Mouse (Mus musculus) ZHBTc4 (cell line): Measurements from ENCODE around the gene Gm136.
"Not testable (repeated sequence)": the region's sequence is repeated elsewhere in the genome, so short reads cannot be mapped to it uniquely, and the experiment has no call there.

Experiments used
- DNase-seq: peaks from one replicate; pipeline ENCODE4 v3.0.0-alpha.2; 2011; ENCODE audit warnings: low read depth, low spot score

Gene Gm136

DNA sequence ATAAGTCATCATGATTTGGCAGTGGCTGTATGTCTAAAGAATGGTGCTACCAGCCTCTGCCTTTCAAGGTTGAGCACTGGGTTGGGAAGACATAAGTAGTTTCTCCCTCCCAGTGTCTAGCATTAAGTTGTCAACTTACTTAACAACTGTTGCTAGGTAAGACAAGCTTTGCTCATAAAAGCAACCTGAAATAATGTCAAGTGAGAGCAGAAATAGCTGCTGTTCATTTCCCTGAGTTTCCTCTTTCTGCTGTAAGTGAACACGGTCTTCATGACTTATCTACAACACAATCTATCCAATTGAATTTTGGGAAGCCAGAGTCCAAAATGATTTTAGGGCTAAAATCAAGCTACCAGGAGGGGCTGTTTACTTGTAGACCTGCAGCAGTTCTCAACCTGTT is at the start of gene Gm136:
Gm136 (minus strand) TSS at position 101 of the 400 bp plus-strand sequence.
- DNase-seq = no peak

DNA sequence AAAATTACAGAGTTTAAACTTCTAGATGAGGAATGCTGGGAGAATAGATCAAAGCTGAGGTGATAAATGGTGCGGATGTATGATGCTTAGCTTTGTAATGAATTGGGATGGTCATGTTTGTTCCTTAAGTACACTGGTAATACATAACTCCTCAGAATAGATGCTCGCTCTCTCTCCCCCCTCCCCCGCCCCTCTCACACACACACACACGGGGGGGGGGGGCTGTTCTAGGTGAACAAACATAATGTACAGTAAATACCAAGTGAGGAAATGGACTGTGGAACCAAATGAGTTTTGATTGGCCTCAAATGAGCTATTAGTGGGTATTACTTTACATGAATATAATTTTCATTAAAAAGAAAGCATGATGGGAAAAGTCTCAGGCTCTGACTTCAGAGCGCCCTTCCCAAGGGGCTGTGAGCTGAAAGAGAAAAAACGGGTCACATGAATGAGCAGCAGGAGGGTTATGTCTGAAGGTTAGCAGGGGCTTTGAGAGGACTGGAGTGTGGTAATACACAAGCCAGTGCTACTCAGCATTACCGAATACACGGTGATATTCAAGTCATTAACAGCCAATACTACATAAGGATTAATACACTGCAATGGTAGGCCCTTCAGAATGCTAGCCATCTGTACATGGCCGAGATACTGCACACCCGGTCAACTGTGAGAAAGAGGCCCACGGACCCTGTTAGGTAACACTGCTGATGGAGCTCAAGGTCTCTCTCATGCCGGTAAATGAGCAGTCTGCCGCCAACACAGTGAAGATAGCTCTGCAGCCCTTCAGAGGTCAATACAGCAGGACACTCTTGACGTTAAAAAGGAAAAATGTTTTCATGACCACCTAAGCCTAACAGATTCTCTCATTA is 45.3 kb upstream of the Gm136 start:
- no peak for DNase-seq

DNA sequence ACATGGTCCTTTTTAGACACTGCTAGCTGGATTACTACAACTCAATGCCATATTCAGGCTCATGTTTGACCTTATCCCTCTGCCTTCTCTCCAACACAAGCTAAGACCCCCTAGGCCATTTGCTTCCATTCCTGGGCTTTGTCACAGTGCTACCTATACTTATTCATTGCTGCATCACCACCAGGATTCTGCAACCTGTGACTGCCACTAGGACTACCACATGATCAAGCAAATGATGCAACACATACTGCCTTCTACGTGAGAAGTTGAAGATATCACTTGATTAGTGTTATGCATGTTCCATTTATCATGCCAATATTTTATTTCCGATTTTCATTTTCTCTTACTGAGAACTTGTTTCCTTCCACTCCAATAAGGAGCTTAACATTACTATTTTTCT is 41.9 kb upstream of the Gm136 start:
- DNase-seq = no peak

DNA sequence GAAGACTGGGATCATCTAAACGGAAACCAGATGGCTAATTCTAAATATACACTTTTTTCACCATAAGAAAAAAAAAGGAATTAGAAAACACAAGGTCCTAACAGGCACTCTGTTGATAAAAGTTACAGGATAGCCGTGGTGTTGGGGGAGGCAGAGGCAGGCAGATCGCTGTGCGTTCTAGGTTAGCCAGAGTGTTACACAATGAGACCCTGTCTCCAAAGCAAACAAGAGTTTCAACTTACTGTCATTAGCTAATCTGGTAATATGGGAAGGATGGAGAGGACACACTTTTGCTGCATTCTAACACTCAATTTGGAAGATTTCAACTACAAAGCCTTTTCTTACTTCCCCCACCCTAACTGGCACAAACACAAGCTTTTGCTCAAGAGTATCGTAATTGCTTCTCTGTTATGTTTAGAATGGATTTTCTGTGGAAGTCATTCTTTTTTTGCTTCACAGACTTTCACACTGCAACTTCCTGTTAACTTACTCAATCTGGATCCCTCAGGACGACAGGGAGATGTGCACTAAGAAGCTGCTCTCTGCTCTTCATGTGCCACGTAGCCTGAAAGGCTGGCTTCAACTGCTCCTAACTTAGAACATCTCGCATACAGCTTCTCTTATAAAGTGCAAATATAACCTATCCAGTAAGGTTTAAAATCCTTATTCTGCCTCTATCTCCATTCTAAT is 41.4 kb upstream of the Gm136 start:
- no peak for DNase-seq

DNA sequence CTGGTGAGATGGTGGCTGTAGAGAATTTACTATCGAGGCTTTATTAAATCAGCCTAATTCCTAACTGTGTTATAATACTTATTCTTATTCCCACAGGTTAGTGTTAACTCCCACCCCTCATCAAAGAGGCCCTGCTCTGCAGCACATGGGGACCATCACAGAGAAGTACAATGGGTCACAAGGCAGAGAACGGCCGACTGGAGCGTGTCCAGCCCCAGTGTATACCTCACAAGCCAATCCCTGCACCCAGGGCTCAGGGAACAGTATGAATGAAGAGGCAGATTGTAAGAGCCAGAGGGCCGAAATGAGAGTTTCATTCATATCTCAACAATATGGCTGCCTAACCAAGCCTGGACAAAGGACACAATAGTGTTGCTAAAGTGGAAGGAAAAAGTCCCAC is 40.2 kb upstream of the Gm136 start:
- DNase-seq = no peak

DNA sequence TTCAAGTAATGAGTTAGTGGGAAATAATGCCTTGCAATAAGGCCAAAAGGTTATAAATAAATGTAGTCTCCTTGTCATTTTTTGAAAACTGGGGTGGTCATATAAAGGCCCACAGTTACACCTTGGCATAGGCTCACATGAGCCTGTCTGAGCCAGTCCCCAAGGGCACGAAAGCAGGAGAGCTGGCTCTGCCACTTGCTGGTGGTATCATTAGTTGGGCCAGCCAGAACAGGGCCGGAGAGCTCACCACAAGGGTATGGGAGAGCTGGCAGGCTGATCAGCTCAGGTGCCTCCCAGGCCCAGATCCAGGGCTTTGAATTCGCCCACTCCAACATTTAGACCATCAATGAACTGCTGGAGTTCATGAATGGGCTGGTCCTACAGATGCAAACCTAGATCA is 30.4 kb upstream of the Gm136 start:
- DNase-seq = no peak

DNA sequence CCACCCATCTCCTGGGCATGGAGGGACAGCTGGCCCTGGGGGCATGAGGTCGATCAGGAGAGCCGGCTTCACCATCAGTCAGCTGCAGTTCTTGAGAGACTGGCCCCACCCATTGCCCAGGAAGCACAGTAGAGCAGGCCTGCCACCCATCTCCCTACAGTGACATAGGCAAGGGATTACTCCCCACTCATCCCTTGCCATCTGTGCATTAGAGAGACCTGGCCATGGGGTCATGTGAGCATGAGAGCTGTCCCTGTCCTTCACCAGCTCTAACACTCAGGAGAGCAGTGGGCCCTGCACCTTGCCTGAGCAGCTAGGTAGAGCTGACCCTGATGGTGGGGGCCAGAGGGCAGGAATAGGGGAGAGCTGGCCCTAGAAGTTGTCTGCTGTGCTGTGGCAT is 29.6 kb upstream of the Gm136 start:
- DNase-seq = no peak

DNA sequence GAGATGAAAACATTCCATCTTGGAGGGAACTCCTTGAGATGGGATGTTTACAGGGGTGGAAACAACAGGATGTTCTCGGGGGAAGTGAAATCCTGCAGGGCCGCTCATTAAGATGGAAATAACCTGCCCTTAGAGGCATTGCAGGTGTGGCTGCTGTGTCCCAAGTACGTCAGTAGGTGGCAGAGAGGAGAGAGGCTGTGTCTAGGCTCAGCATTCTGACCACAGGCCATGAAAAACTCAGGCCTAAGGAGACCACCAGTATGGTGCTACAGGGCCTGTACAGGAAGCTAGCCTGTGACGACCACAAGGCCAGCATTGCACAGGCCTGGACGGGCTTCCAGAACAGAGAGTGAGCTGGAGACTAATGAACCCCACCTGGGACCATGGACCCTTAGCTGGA is 28.8 kb upstream of the Gm136 start:
- peak; percentile 90 for DNase-seq

DNA sequence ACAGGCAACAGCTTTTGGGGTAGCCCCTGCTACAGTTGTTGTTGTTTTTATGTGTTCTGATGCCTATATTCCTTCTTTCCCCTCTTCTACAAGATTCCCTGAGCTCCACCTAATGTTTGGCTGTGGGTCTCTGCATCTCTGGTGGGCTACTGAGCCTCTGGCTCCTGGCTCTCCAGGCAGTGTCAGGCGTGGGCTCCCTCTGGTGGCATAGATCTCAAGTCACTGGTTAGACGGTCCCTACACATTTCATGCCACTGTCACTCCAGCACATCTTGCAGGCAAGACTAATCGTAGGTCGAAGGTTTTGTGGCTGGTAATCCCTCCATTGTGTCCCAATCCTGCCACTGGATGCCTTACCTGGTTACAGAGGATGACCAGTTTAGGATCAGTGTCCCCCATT is 26.7 kb upstream of the Gm136 start:
- DNase-seq = peak; percentile 78

DNA sequence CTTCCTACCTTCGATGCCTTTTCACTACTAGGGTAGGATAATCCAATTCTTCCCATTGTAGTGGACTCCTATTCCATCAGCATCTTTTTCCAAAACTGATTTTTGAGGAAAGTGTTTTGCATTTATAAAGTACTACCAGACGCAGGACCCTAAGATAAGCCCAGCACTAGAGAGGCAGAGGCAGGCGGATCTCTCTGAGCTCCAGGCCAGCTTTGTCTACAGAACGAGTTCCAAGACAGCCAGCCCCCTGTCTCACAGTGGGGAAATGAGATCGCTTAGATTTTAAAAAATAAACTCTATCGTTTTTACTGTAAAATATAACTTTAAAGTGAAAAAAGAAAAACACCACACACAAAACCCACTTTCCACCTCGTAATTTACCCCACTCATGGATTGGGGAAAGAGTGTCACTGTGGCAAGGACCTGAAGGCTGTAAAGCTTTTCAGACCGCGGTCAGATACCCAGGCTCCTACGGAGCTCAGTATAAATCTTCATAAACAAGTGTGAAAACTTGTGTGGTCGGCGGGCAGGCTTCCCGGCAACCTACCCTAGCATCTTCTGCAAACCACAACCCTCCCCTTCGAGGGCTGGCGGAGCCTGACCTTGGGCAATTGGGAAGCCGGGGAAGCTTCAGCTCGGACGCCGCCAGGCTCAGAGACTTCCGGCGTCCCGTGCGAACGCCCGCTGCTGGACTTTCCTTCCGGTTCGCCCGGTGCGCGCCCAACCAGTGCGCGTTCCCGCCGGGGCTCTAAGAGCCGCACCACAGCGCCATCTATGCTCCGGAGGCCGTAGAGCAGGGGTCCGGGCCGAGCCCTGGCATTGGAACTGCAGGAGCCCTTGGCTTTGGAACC is 21.8 kb upstream of the Gm136 start, which contains the start of gene Smim8:
Smim8 (minus strand) TSS at position 747 of the 851 bp plus-strand sequence.
- peak; percentile 97 for DNase-seq

DNA sequence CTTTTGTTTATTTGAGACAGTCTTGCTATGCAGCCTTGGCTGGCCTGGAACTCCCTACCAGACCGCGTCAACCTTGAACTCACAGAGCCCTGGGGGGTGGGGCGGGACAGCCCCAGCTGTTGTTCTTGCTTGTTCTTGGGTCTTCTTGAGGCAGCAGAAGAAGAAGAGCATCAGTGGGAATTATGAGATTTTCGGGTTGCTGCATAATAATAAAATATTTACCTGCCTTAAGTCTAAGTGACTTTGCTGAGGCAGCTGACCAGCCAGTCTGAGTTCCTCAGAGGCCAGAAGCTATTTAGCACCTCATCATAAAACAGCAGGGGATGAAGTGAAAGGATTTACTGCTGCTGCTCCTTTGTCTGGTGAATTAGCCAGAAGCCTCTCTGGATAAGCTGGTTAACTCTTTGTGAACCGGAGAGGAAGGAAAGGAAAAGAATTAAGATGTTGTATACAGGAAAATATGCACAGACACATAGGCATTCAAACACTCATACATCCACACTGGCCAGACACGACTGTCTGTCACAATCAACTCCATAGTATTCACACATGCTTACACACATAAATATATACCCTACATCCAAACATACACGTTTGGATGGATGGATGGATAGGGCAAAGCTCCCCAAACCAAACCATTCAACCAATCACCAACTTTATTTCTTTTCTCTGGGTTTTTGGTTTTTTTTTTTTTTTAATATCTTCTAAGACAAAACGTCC is 15.7 kb upstream of the Gm136 start:
- peak; percentile 93 for DNase-seq

DNA sequence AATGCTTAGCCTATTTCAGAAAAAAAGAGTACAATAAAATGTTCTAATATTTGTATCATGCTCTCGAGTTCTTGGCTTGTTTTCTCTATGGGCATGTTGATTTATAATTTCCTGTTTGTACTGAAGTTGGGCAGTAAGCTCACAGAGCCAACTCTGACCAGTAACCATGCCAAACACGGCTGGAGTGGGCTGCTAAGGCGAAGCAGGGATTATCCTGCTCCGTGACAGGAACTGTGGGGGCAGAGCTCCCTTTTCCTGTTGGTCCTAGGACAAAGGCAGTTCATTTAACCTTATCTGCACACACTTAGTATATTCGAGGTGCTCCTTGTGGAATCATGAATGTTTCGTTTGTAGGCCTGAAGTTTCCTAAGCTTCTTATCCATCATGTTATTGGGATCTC is 6.8 kb downstream of the Gm136 start:
- no peak for DNase-seq

DNA sequence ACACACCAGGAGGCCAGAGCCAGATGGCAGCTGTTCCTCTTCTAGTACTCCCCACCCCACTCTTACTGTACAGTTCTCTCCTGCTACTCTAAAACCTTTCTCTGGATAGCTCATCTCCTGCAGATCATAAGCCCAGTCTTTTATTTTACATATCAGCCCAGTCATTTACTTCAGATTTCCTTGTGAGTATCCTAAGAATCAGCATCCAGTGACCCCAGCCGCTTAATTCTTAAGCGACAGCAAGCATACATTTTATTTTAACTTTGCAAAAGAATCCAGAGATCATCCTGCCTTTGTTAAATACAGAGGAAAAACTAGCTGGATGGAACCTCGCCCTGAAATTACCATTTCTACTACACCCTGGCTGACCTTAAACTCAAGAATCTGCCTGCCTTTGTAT is 21.6 kb downstream of the Gm136 start:
- peak; percentile 81 for DNase-seq

DNA sequence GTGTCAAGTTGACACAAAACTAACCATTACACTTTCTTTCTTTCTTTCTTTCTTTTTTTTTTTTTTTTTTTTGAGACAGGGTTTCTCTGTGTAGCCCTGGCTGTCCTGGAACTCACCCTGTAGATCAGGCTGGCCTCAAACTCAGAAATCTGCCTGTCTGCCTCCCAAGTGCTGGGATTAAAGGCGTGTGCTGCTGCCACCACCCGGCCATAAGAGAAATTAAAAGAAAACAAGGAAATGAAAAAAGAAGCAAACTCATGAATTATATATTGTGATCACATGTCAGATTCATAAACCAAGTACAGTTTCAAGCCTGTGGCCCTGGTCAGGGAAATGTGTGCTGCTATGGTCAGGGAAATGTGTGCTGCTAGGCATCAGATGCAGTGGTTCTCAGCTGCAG is 22.6 kb downstream of the Gm136 start:
- DNase-seq = not testable (repeated sequence)

DNA sequence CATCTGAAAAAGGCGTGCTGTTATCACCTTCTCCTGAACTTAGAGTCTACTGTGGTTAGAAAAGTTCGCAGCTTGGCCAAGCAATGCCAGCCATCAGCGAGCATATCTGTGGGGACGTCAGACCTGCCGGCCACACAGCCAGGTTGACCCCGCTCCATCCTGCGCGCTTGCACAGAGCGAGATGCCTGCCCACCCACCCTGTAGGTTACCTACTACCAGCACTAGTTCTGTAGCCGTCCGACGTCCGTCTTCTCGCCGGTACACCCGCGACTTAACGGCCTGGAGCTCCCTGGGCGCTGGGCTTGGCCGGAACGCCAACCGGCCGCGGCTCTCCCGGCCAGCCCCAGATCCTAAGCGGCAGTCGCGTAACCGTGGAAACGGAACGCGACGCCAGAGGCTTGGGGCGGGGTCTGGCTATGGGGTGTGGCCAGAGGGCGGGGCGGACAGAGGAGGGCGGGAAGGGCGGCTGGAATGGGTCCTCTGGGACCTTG is 26.2 kb downstream of the Gm136 start, which contains the start of gene Cfap206:
Cfap206 (minus strand) TSS at position 356 of the 491 bp plus-strand sequence.
- peak; percentile 93 for DNase-seq

DNA sequence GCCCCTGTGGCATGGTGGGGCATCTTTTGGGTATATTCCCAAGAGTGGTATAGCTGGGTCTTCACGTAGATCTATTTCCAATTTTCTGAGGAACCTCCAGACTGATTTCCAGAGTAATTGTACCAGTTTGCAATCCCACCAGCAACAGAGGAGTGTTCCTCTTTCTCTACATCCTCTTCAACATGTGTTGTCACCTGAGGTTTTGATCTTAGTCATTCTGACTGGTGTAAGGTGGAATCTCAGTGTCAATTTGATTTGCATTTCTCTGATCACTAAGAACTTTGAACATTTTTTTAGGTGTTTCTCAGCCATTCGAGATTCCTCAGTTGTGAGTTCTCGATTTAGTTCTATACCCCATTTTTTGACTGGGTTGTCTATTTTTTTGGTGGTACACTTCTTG is 30.4 kb downstream of the Gm136 start:
- DNase-seq = not testable (repeated sequence)

DNA sequence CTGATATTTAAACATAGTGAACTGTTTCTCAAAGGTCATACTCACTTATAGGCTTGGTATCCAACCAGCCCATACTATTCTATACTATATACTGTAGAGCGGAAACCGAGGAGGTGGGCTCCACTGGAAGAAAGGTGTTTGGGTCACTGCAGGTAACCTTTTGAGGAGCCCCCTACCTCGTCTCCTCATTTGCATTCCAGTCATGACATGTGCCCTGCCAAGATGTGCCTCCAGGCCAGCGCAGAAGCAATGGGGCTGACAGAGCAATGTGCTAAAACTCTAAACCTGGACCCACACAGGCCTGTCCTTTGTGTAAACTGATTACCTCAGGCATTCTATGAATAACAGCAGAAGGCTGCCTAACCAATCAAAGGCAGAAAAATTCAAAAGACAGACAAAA is 31.8 kb downstream of the Gm136 start:
- no peak for DNase-seq

DNA sequence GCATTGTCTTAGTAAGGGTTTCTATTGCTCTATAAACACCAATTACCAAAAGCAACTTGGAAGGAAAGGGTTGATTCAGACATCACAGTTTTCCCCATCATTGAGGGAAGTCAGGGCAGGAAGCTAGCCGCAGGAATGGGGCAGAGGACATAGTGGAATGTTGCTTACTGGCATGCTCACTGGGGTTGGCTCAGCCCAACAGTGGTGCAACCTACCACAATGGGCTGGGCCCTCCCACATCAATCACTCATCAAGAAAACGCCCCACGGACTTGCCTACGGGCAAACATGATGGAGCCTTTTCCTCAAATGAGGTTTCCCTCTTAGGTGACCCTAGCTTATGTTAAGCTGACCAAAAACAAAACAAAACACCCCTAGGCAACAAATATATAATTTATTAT is 32.9 kb downstream of the Gm136 start:
- DNase-seq = peak; percentile 69

DNA sequence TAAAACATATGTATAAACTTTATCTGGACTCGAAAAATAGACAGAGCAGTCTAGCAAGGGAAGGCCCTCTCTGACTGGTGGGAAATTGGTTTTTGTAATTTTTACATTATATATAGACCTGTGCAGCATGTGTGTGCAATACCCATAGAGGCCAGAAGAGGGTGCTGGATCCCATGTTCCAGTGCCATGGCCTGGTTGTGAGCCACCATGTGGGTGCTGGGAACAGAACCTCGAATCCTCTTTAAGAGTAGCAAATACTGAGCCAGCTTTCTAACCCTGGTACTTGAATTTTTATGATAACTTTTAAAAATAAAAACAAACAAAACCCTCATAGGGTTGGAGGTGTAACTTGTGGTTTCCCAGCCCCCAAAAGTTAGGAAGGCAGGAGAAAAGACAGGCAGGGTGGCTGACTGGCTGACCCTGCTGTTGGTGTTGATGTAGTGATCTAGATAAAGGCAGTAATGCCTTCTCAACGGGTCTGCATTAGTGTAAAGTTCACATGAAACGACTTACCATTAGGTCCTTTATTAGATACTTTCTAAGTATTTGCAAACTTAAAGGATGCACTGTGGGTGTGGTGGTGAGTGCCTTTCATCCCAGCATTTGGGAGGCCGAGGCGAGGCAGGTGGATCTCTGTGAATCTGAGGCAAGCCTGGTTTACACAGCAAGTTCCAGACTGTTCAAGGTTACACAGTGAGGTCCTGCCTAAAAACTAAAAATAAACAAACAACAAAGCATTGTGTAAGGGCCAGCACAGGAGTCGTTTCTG is 35.8 kb downstream of the Gm136 start:
- peak; percentile 85 for DNase-seq

DNA sequence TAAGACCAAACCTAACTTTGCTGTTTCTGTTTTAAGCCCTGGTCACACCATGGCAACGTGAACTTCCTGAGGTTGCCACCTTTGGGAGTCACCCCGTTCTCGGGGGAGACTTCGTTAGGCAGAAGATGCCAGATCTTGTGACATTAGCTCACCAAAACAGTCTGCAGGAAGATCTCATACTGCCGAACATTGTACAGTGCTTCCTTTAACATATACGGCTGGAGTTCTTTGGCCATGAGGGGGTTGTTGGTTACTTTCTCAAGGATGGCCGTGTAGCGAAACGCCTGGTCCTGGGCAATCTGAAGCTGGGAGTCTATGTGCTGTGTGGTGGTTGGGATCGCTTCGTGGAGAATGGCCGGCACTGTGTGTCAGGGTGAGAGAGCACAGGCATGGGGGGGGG is 36.6 kb downstream of the Gm136 start:
- no peak for DNase-seq
